Mouse (Mus musculus) stomach, embryonic 14.5 days (tissue): Measurements from ENCODE around the gene Ric1. TPM values are rescaled to one million over a fixed set of nuclear protein-coding genes. Genes with fewer than 3 reads are reported as not detected.

Source experiments
- ATAC-seq: fragments of 200-750 bp; cut with Nextera tagmentation; 2 replicates; pipeline ENCODE4 v1.8.0; 2017; ENCODE audit warnings: low read depth, moderate TSS enrichment; ENCODE audit not compliant: insufficient number of reproducible peaks, insufficient read depth, low FRiP score
- H3K27ac ChIP-seq: fragments of 300-500 bp; sonication (generic); 2 replicates; pipeline ENCODE4 v1.5.1; 2014; ENCODE audit warnings: mild to moderate bottlenecking, low read length, moderate library complexity, mixed read lengths
- H3K27me3 ChIP-seq: fragments of 300-500 bp; sonication (generic); 2 replicates; pipeline ENCODE4 v1.6.1; 2014; ENCODE audit warnings: low read length, control low read depth, mixed read lengths; ENCODE audit not compliant: control insufficient read depth, insufficient read depth
- H3K36me3 ChIP-seq: fragments of 300-500 bp; sonication (generic); 2 replicates; pipeline ENCODE4 v1.6.1; 2014; ENCODE audit warnings: mild to moderate bottlenecking, control low read depth, low read length, moderate library complexity, mixed read lengths; ENCODE audit not compliant: control insufficient read depth, insufficient read depth
- H3K4me1 ChIP-seq: fragments of 300-500 bp; sonication (generic); 2 replicates; pipeline ENCODE4 v1.6.1; 2014; ENCODE audit warnings: low read length, control low read depth, mixed read lengths; ENCODE audit not compliant: control insufficient read depth, insufficient read depth
- H3K4me2 ChIP-seq: fragments of 300-500 bp; sonication (generic); replicated peaks from 2 replicates; pipeline ENCODE4 v1.6.1; 2014; ENCODE audit warnings: low read depth, low read length, control low read depth
- H3K4me3 ChIP-seq: fragments of 300-500 bp; sonication (generic); 2 replicates; pipeline ENCODE4 v1.5.1; 2014; ENCODE audit warnings: low read depth, low read length, control low read depth
- H3K9ac ChIP-seq: fragments of 300-500 bp; sonication (generic); replicated peaks from 2 replicates; pipeline ENCODE4 v1.6.1; 2014; ENCODE audit warnings: low read depth, mild to moderate bottlenecking, control low read depth, low read length, moderate library complexity, mixed read lengths
- H3K9me3 ChIP-seq: fragments of 300-500 bp; sonication (generic); 2 replicates; pipeline ENCODE4 v1.6.1; 2016; ENCODE audit warnings: low read depth, low read length, control low read depth; ENCODE audit not compliant: control insufficient read depth
- WGBS: fragments of 180-500 bp; shearing (Covaris S2); extraction: QIAGEN DNeasy Blood & Tissue Kit; methylation state at CpG from one replicate; pipeline ENCODE4 v1.1.7; 2014; 5-methylcytosine and 5-hydroxymethylcytosine counted together
- polyA plus RNA-seq: library from polyadenylated mRNA; unstranded; fragments of >200 nt; fragmentation: Nextera tagmentation; extraction: Ambion mirVana; gene quantifications from 2 replicates; pipeline ENCODE4 v1.2.1, GENCODE M21; 2014

Gene Ric1
- polyA plus RNA-seq, 1 experiment from 2014 or later: 20.8 TPM

GRCm38 (mm10) chr19:29612102-29612501 lies 90.0 kb downstream of the Ric1 start:
- no peak overlapping the region for H3K4me3 ChIP-seq
- H3K9me3 ChIP-seq: no peaks in the 10 kb centered on the region
- no peak overlapping the region for H3K27ac ChIP-seq
- no peak for ATAC-seq
- no peaks in the 10 kb centered on the region for H3K27me3 ChIP-seq
- 90% methylated on average over 2 of the region's 2 CpGs for WGBS
- no peak overlapping the region for H3K4me2 ChIP-seq
- no peak overlapping the region for H3K9ac ChIP-seq
- no peaks in the 10 kb centered on the region for H3K4me1 ChIP-seq
- H3K36me3 ChIP-seq: peaks cover 15% of the 10 kb centered on the region; the same call in 1 of the 2 replicates

- ATAC-seq: 0 out of 2 replicates have a peak, but pooled peaks have one; percentile 63
- 35% methylated on average over 8 of the region's 9 CpGs for WGBS
- no peak overlapping the region for H3K4me3 ChIP-seq
Measured at GRCm38 (mm10) chr19:29641055-29641454, 119.0 kb downstream of the Ric1 start.

GRCm38 (mm10) chr19:29641510-29641909 lies 119.4 kb downstream of the Ric1 start:
- WGBS: 73% methylated on average over 5 of the region's 5 CpGs
- Histone ChIP-seq H3K9ac (no peak overlapping the region), H3K4me1 (0 out of 2 replicates have a peak, but pooled peaks cover 3% of the 10 kb centered on the region), H3K4me2 (no peak overlapping the region; the same call in 1 of the 2 replicates), H3K36me3 (no peaks in the 10 kb centered on the region), H3K27ac (no peak overlapping the region), H3K27me3 (no peaks in the 10 kb centered on the region), H3K4me3 (no peak overlapping the region), H3K9me3 (no peaks in the 10 kb centered on the region)
- ATAC-seq: no peak

More at GRCm38 (mm10) chr19:29641055-29641454, 119.0 kb downstream of the Ric1 start:
- Histone ChIP-seq H3K27ac (no peak overlapping the region), H3K36me3 (no peaks in the 10 kb centered on the region), H3K27me3 (no peaks in the 10 kb centered on the region), H3K9me3 (no peaks in the 10 kb centered on the region), H3K9ac (no peak overlapping the region), H3K4me1 (0 out of 2 replicates have a peak, but pooled peaks cover 3% of the 10 kb centered on the region), H3K4me2 (no peak overlapping the region; the same call in 1 of the 2 replicates)

- H3K36me3 ChIP-seq: no peaks in the 10 kb centered on the region
- H3K27ac ChIP-seq: no peak overlapping the region
- no peak overlapping the region for H3K9ac ChIP-seq
- 52% methylated on average over 6 of the region's 6 CpGs for WGBS
- ATAC-seq: no peak
- no peak overlapping the region for H3K4me3 ChIP-seq
- H3K4me2 ChIP-seq: no peak overlapping the region
- 0 out of 2 replicates have a peak, but pooled peaks cover 3% of the 10 kb centered on the region for H3K4me1 ChIP-seq
- no peaks in the 10 kb centered on the region for H3K9me3 ChIP-seq
- H3K27me3 ChIP-seq: no peaks in the 10 kb centered on the region
Measured at GRCm38 (mm10) chr19:29642211-29642610, 120.1 kb downstream of the Ric1 start.

GRCm38 (mm10) chr19:29643194-29643922 lies 121.3 kb downstream of the Ric1 start:
- no peak overlapping the region for H3K4me2 ChIP-seq
- no peak for ATAC-seq
- WGBS: 84% methylated on average over 11 of the region's 11 CpGs

GRCm38 (mm10) chr19:29644747-29645146 lies 122.7 kb downstream of the Ric1 start:
- Histone ChIP-seq H3K4me1 (0 out of 2 replicates have a peak, but pooled peaks cover 3% of the 10 kb centered on the region), H3K27me3 (no peaks in the 10 kb centered on the region), H3K36me3 (no peaks in the 10 kb centered on the region), H3K4me3 (no peak overlapping the region), H3K9ac (no peak overlapping the region), H3K4me2 (no peak overlapping the region), H3K27ac (no peak overlapping the region), H3K9me3 (no peaks in the 10 kb centered on the region)
- no peak for ATAC-seq
- WGBS: 94% methylated on average over 6 of the region's 6 CpGs

More at GRCm38 (mm10) chr19:29643194-29643922, 121.3 kb downstream of the Ric1 start:
- H3K36me3 ChIP-seq: no peaks in the 10 kb centered on the region
- H3K4me3 ChIP-seq: no peak overlapping the region
- H3K9ac ChIP-seq: no peak overlapping the region
- H3K9me3 ChIP-seq: no peaks in the 10 kb centered on the region
- H3K4me1 ChIP-seq: 0 out of 2 replicates have a peak, but pooled peaks cover 3% of the 10 kb centered on the region
- H3K27me3 ChIP-seq: no peaks in the 10 kb centered on the region
- H3K27ac ChIP-seq: no peak overlapping the region

GRCm38 (mm10) chr19:29647651-29648549 lies 125.8 kb downstream of the Ric1 start, which contains the start of gene Ermp1:
Ermp1 (minus strand) TSS chr19:29648415.
- H3K27ac ChIP-seq: peak within 1 kb of the TSS; percentile 55
- no peaks in the 10 kb centered on the region for H3K27me3 ChIP-seq
- H3K9ac ChIP-seq: peak within 1 kb of the TSS; percentile 60
- H3K4me2 ChIP-seq: peak within 1 kb of the TSS; percentile 47
- H3K4me1 ChIP-seq: no peaks in the 10 kb centered on the region
- H3K4me3 ChIP-seq: peak within 1 kb of the TSS; percentile 72
- H3K9me3 ChIP-seq: no peaks in the 10 kb centered on the region
- peak; percentile 93 for ATAC-seq
- H3K36me3 ChIP-seq: no peaks in the 10 kb centered on the region
- under 1% methylated on average over 87 of the region's 90 CpGs for WGBS

GRCm38 (mm10) chr19:29648550-29648914 lies 126.5 kb downstream of the Ric1 start:
- no peak overlapping the region; the same call in 1 of the 2 replicates for H3K27ac ChIP-seq
- 28% methylated on average over 4 of the region's 4 CpGs for WGBS
- H3K36me3 ChIP-seq: no peaks in the 10 kb centered on the region
- H3K4me1 ChIP-seq: no peaks in the 10 kb centered on the region
- H3K9me3 ChIP-seq: no peaks in the 10 kb centered on the region
- H3K27me3 ChIP-seq: no peaks in the 10 kb centered on the region
- H3K4me3 ChIP-seq: peak overlapping the region; percentile 72; the same call in 1 of the 2 replicates
- no peak overlapping the region for H3K9ac ChIP-seq
- no peak for ATAC-seq
- peak overlapping the region; percentile 47 for H3K4me2 ChIP-seq
